Mouse (Mus musculus): Measurements from ENCODE around the gene Mrpl51. TPM values are rescaled to one million over a fixed set of nuclear protein-coding genes. Genes with fewer than 3 reads are reported as not detected.
"Not testable (repeated sequence)": the region's sequence is repeated elsewhere in the genome, so short reads cannot be mapped to it uniquely, and the experiment has no call there.

Mrpl51 gene
- polyA plus RNA-seq, 1 experiment: 68.6 TPM

GRCm38 (mm10) chr6:125156903-125157614 lies 34.5 kb upstream of the Mrpl51 start:
- Histone ChIP-seq H3K4me1 (ENCODE audit: control insufficient read depth, insufficient read depth, low read length) (no peaks in the 10 kb centered on the region), H3K4me3 (ENCODE audit: insufficient read depth, low read length) (no peak overlapping the region), H3K27ac (ENCODE audit: insufficient read depth, low read depth, low read length) (no peak overlapping the region)
- no peak for TF ChIP-seq CTCF (IDR thresholded peaks at IDR 0.05; ENCODE audit: low read depth, low read length)
- TF ChIP-seq POLR2A (IDR thresholded peaks at IDR 0.05; ENCODE audit: borderline replicate concordance, low read depth, low read length): no peak

- Histone ChIP-seq H3K4me3 (ENCODE audit: insufficient read depth, low read length) (no peak overlapping the region), H3K27ac (ENCODE audit: insufficient read depth, low read depth, low read length) (no peak overlapping the region), H3K4me1 (ENCODE audit: control insufficient read depth, insufficient read depth, low read length) (peaks cover 3% of the 10 kb centered on the region)
- no peak for TF ChIP-seq CTCF (IDR thresholded peaks at IDR 0.05; ENCODE audit: low read depth, low read length)
- no peak for TF ChIP-seq POLR2A (IDR thresholded peaks at IDR 0.05; ENCODE audit: borderline replicate concordance, low read depth, low read length)
Measured at GRCm38 (mm10) chr6:125158944-125159492, 32.6 kb upstream of the Mrpl51 start.

GRCm38 (mm10) chr6:125159773-125160557 lies 31.6 kb upstream of the Mrpl51 start:
- Histone ChIP-seq H3K4me1 (ENCODE audit: control insufficient read depth, insufficient read depth, low read length) (peaks cover 3% of the 10 kb centered on the region), H3K4me3 (ENCODE audit: insufficient read depth, low read length) (no peak overlapping the region), H3K27ac (ENCODE audit: insufficient read depth, low read depth, low read length) (no peak overlapping the region)
- TF ChIP-seq CTCF (IDR thresholded peaks at IDR 0.05; ENCODE audit: low read depth, low read length) (no peak), POLR2A (IDR thresholded peaks at IDR 0.05; ENCODE audit: borderline replicate concordance, low read depth, low read length) (no peak)

- peaks cover 3% of the 10 kb centered on the region for H3K4me1 ChIP-seq (ENCODE audit: control insufficient read depth, insufficient read depth, low read length)
- no peak overlapping the region for H3K27ac ChIP-seq (ENCODE audit: insufficient read depth, low read depth, low read length)
- H3K4me3 ChIP-seq (ENCODE audit: insufficient read depth, low read length): no peak overlapping the region
- no peak for TF ChIP-seq POLR2A (IDR thresholded peaks at IDR 0.05; ENCODE audit: borderline replicate concordance, low read depth, low read length)
- no peak for TF ChIP-seq CTCF (IDR thresholded peaks at IDR 0.05; ENCODE audit: low read depth, low read length)
Measured at GRCm38 (mm10) chr6:125160558-125160853, 31.1 kb upstream of the Mrpl51 start.

GRCm38 (mm10) chr6:125160854-125161760 lies 30.5 kb upstream of the Mrpl51 start:
- no peak overlapping the region for H3K27ac ChIP-seq (ENCODE audit: insufficient read depth, low read depth, low read length)
- TF ChIP-seq CTCF (IDR thresholded peaks at IDR 0.05; ENCODE audit: low read depth, low read length) (no peak), POLR2A (IDR thresholded peaks at IDR 0.05; ENCODE audit: borderline replicate concordance, low read depth, low read length) (no peak)
- H3K4me3 ChIP-seq (ENCODE audit: insufficient read depth, low read length): no peak overlapping the region
- H3K4me1 ChIP-seq (ENCODE audit: control insufficient read depth, insufficient read depth, low read length): peaks cover 3% of the 10 kb centered on the region

- not testable (repeated sequence) for H3K27ac ChIP-seq (ENCODE audit: insufficient read depth, low read depth, low read length); H3K4me3 ChIP-seq (ENCODE audit: insufficient read depth, low read length); H3K4me1 ChIP-seq (ENCODE audit: control insufficient read depth, insufficient read depth, low read length)
- TF ChIP-seq CTCF (IDR thresholded peaks at IDR 0.05; ENCODE audit: low read depth, low read length): 0 out of 2 replicates have a peak, but pooled peaks have one; percentile 4
Measured at GRCm38 (mm10) chr6:125161971-125162370, 29.6 kb upstream of the Mrpl51 start.

GRCm38 (mm10) chr6:125162615-125163305 lies 28.8 kb upstream of the Mrpl51 start:
- H3K4me1 ChIP-seq (ENCODE audit: control insufficient read depth, insufficient read depth, low read length); H3K27ac ChIP-seq (ENCODE audit: insufficient read depth, low read depth, low read length): not testable (repeated sequence)
- peak overlapping the region; percentile 19 for H3K4me3 ChIP-seq (ENCODE audit: insufficient read depth, low read length)

GRCm38 (mm10) chr6:125163801-125164657 lies 27.6 kb upstream of the Mrpl51 start:
- H3K27ac ChIP-seq (ENCODE audit: insufficient read depth, low read depth, low read length): peak overlapping the region; percentile 85
- TF ChIP-seq CTCF (IDR thresholded peaks at IDR 0.05; ENCODE audit: low read depth, low read length): no peak
- TF ChIP-seq POLR2A (IDR thresholded peaks at IDR 0.05; ENCODE audit: borderline replicate concordance, low read depth, low read length): no peak
- H3K4me3 ChIP-seq (ENCODE audit: insufficient read depth, low read length): peak overlapping the region; percentile 92
- peaks cover 12% of the 10 kb centered on the region for H3K4me1 ChIP-seq (ENCODE audit: control insufficient read depth, insufficient read depth, low read length)
